Mouse (Mus musculus) bone marrow macrophage, adult 2 months (primary cell): ENCODE results near the gene 4930451I11Rik.

Experiments used
- CTCF ChIP-seq: IDR thresholded peaks from 2 replicates; pipeline ENCODE4 v1.5.1; 2012; ENCODE audit warnings: low read depth, mild to moderate bottlenecking, low read length, moderate library complexity
- POLR2A ChIP-seq: IDR thresholded peaks from 2 replicates; pipeline ENCODE4 v1.6.1; 2012; ENCODE audit warnings: mild to moderate bottlenecking, low read depth, low read length, borderline replicate concordance

DNA sequence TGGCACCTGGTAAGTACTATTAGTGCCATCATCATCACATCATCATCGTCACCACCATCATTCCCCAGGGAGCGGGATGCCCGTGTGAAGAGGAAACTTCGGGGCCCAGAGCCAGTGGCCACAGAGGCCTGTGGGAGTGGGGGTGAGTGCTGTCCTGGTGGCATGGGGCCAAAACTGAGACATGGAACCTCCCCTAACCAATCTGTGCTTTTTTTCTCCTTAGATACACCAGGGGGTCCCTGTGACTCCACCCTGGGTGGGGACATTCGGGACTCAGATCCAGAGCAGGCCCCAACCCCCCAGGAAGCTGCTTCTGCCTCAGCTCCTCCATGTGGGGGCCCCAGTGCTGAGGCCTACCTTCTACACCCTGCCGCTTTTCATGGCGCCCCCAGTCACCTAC is 47.0 kb downstream of the 4930451I11Rik start:
- TF ChIP-seq CTCF (no peak), POLR2A (no peak)
